Mouse (Mus musculus) cerebellum, adult 2 months (tissue): Measurements from ENCODE around the gene Igfbp4.

Source experiments
- CTCF ChIP-seq: fragments of 200-500 bp; IDR thresholded peaks from 2 replicates; pipeline ENCODE4 v1.5.1; 2011; ENCODE audit warnings: low read depth, mild to moderate bottlenecking, control low read depth, low read length, moderate library complexity, borderline replicate concordance; ENCODE audit not compliant: insufficient read depth
- POLR2A ChIP-seq: fragments of 200-500 bp; IDR thresholded peaks from 2 replicates; pipeline ENCODE4 v1.6.1; 2011; ENCODE audit warnings: low read length, control low read depth, borderline replicate concordance; ENCODE audit not compliant: insufficient read depth

- no peak for TF ChIP-seq CTCF
- no peak for TF ChIP-seq POLR2A
Measured at GRCm38 (mm10) chr11:99088486-99088885, 47.4 kb downstream of the Igfbp4 start.
